Mouse (Mus musculus) forebrain, embryonic 11.5 days (tissue): ENCODE data around the gene Ttc12. TPM values are rescaled to one million over a fixed set of nuclear protein-coding genes. Genes with fewer than 3 reads are reported as not detected.

Experiments
- ATAC-seq: fragments of 200-750 bp; cut with Nextera tagmentation; replicated peaks from 2 replicates; pipeline ENCODE4 v1.8.0; 2017; ENCODE audit warnings: moderate TSS enrichment; ENCODE audit not compliant: low FRiP score
- DNase-seq: peaks from one replicate; pipeline ENCODE4 v3.0.0-alpha.2; 2017; ENCODE audit warnings: low spot score
- H3K27ac ChIP-seq: fragments of 300-500 bp; sonication (generic); 2 replicates; pipeline ENCODE4 v1.5.1; 2014; ENCODE audit warnings: low read depth, low read length
- H3K27me3 ChIP-seq: fragments of 300-500 bp; sonication (generic); 2 replicates; pipeline ENCODE4 v1.6.1; 2014; ENCODE audit warnings: mild to moderate bottlenecking, low read length, mixed read lengths; ENCODE audit not compliant: control insufficient read depth, insufficient read depth
- H3K36me3 ChIP-seq: fragments of 300-500 bp; sonication (generic); 2 replicates; pipeline ENCODE4 v1.6.1; 2014; ENCODE audit warnings: mild to moderate bottlenecking, low read length, moderate library complexity, mixed read lengths; ENCODE audit not compliant: control insufficient read depth, insufficient read depth
- H3K4me1 ChIP-seq: fragments of 300-500 bp; sonication (generic); replicated peaks from 2 replicates; pipeline ENCODE4 v1.6.1; 2014; ENCODE audit warnings: low read length, mixed read lengths; ENCODE audit not compliant: control insufficient read depth, insufficient read depth
- H3K4me2 ChIP-seq: fragments of 300-500 bp; sonication (generic); 2 replicates; pipeline ENCODE4 v1.6.1; 2014; ENCODE audit warnings: low read depth, mild to moderate bottlenecking, low read length, moderate library complexity, mixed read lengths; ENCODE audit not compliant: severe bottlenecking
- H3K4me3 ChIP-seq: fragments of 300-500 bp; sonication (generic); 2 replicates; pipeline ENCODE4 v1.5.1; 2014; ENCODE audit warnings: low read depth, low read length
- H3K9ac ChIP-seq: fragments of 300-500 bp; sonication (generic); 2 replicates; pipeline ENCODE4 v1.6.1; 2014; ENCODE audit warnings: low read length
- H3K9me3 ChIP-seq: fragments of 300-500 bp; sonication (generic); 2 replicates; pipeline ENCODE4 v1.6.1; 2016; ENCODE audit warnings: low read length, mixed read lengths; ENCODE audit not compliant: control insufficient read depth
- WGBS: fragments of 180-500 bp; shearing (Covaris S2); extraction: QIAGEN DNeasy Blood & Tissue Kit; methylation state at CpG from one replicate; pipeline ENCODE4 v1.1.7; 2014; 5-methylcytosine and 5-hydroxymethylcytosine counted together
- polyA plus RNA-seq: library from polyadenylated mRNA; unstranded; fragments of >200 nt; fragmentation: Nextera tagmentation; extraction: Ambion mirVana; gene quantifications from 2 replicates; pipeline ENCODE4 v1.2.1, GENCODE M21; 2014

Ttc12 gene
- polyA plus RNA-seq, 1 experiment from 2014 or later, result 1.9 TPM

- Histone ChIP-seq H3K36me3 (no peaks in the 10 kb centered on the region), H3K27me3 (no peaks in the 10 kb centered on the region), H3K4me1 (no peaks in the 10 kb centered on the region), H3K4me2 (no peak overlapping the region), H3K9ac (no peak overlapping the region), H3K9me3 (no peaks in the 10 kb centered on the region), H3K4me3 (no peak overlapping the region), H3K27ac (no peak overlapping the region)
- 83% methylated on average over 6 of the region's 6 CpGs for WGBS
- ATAC-seq (no peak), DNase-seq (no peak)
These were observed 1.6 kb upstream of the Ttc12 start for GRCm38 (mm10) chr9:49487657-49487943.

- H3K4me1 ChIP-seq, result no peaks in the 10 kb centered on the region
- H3K4me2 ChIP-seq, result 0 out of 2 replicates have a peak overlapping the region, but pooled peaks have one; percentile 85
- no peak overlapping the region for H3K4me3 ChIP-seq
- ATAC-seq (no peak), DNase-seq (no peak)
- 74% methylated on average over 9 of the region's 9 CpGs for WGBS
- no peak overlapping the region for H3K9ac ChIP-seq
- no peaks in the 10 kb centered on the region for H3K27me3 ChIP-seq
- H3K36me3 ChIP-seq, result no peaks in the 10 kb centered on the region
- H3K27ac ChIP-seq, result no peak overlapping the region
- no peaks in the 10 kb centered on the region for H3K9me3 ChIP-seq
These were observed 1.0 kb upstream of the Ttc12 start for GRCm38 (mm10) chr9:49486805-49487656.

- H3K4me1 ChIP-seq, result no peaks in the 10 kb centered on the region
- 4% methylated on average over 21 of the region's 21 CpGs for WGBS
- H3K4me2 ChIP-seq, result peak overlapping the region; percentile 85
- DNase-seq (peak; percentile 75), ATAC-seq (peak; percentile 54; the same call in 1 of the 2 replicates)
- no peaks in the 10 kb centered on the region for H3K27me3 ChIP-seq
- H3K9ac ChIP-seq, result peak overlapping the region; percentile 53
- no peaks in the 10 kb centered on the region for H3K9me3 ChIP-seq
- H3K27ac ChIP-seq, result no peak overlapping the region
- H3K4me3 ChIP-seq, result peak overlapping the region; percentile 53
- no peaks in the 10 kb centered on the region for H3K36me3 ChIP-seq
These were observed 654 bp downstream of the Ttc12 start for GRCm38 (mm10) chr9:49485250-49485891.

GRCm38 (mm10) chr9:49483316-49483715 lies 2.7 kb downstream of the Ttc12 start:
- Histone ChIP-seq H3K27ac (no peak overlapping the region), H3K36me3 (no peaks in the 10 kb centered on the region), H3K4me2 (peak overlapping the region; percentile 31; the same call in 1 of the 2 replicates), H3K9ac (0 out of 2 replicates have a peak overlapping the region, but pooled peaks have one; percentile 7), H3K9me3 (no peaks in the 10 kb centered on the region), H3K4me1 (no peaks in the 10 kb centered on the region), H3K27me3 (no peaks in the 10 kb centered on the region), H3K4me3 (no peak overlapping the region)
- WGBS, result 32% methylated on average over 10 of the region's 10 CpGs
- DNase-seq (no peak), ATAC-seq (no peak)

- H3K27me3 ChIP-seq, result no peaks in the 10 kb centered on the region
- H3K4me2 ChIP-seq, result no peak overlapping the region
- 74% methylated on average over 11 of the region's 11 CpGs for WGBS
- H3K9me3 ChIP-seq, result no peaks in the 10 kb centered on the region
- no peak overlapping the region for H3K9ac ChIP-seq
- no peak overlapping the region for H3K4me3 ChIP-seq
- H3K27ac ChIP-seq, result no peak overlapping the region
- DNase-seq (no peak), ATAC-seq (no peak)
- H3K36me3 ChIP-seq, result no peaks in the 10 kb centered on the region
- H3K4me1 ChIP-seq, result no peaks in the 10 kb centered on the region
These were observed 13.9 kb downstream of the Ttc12 start for GRCm38 (mm10) chr9:49472126-49472525.

- no peak for ATAC-seq
- 94% methylated on average over 6 of the region's 6 CpGs for whole genome bisulfite sequencing
- H3K9ac ChIP-seq, result no peak overlapping the region
- H3K4me3 ChIP-seq, result no peak overlapping the region
- no peak overlapping the region for H3K27ac ChIP-seq
- no peaks in the 10 kb centered on the region for H3K9me3 ChIP-seq
- H3K4me2 ChIP-seq, result no peak overlapping the region
- H3K36me3 ChIP-seq, result no peaks in the 10 kb centered on the region
- no peak for DNase-seq
- H3K4me1 ChIP-seq, result no peaks in the 10 kb centered on the region
- H3K27me3 ChIP-seq, result no peaks in the 10 kb centered on the region
These were observed 15.1 kb downstream of the Ttc12 start for GRCm38 (mm10) chr9:49470946-49471345.

- H3K4me3 ChIP-seq, result no peak overlapping the region
- 92% methylated on average over 19 of the region's 19 CpGs for WGBS
- H3K9ac ChIP-seq, result no peak overlapping the region
- H3K27ac ChIP-seq, result no peak overlapping the region
- H3K4me2 ChIP-seq, result no peak overlapping the region
- no peaks in the 10 kb centered on the region for H3K9me3 ChIP-seq
- no peaks in the 10 kb centered on the region for H3K36me3 ChIP-seq
- no peak for DNase-seq
- ATAC-seq, result no peak
- H3K4me1 ChIP-seq, result no peaks in the 10 kb centered on the region
- no peaks in the 10 kb centered on the region for H3K27me3 ChIP-seq
These were observed 16.0 kb downstream of the Ttc12 start for GRCm38 (mm10) chr9:49470006-49470405.

- ATAC-seq (no peak), DNase-seq (no peak)
- Histone ChIP-seq H3K9ac (no peak overlapping the region), H3K27me3 (no peaks in the 10 kb centered on the region), H3K4me3 (no peak overlapping the region), H3K9me3 (no peaks in the 10 kb centered on the region), H3K4me2 (no peak overlapping the region), H3K27ac (no peak overlapping the region), H3K4me1 (no peaks in the 10 kb centered on the region), H3K36me3 (no peaks in the 10 kb centered on the region)
- WGBS, result 85% methylated on average over 3 of the region's 3 CpGs
These were observed 29.9 kb downstream of the Ttc12 start for GRCm38 (mm10) chr9:49456136-49456535.
